Mouse (Mus musculus) testis, adult 2 months (tissue): ENCODE measurements around the gene Crb1.

Experiments used
- CTCF ChIP-seq: fragments of 200-500 bp; IDR thresholded peaks from 2 replicates; pipeline ENCODE4 v1.5.1; 2012; ENCODE audit warnings: low read depth, mild to moderate bottlenecking, inconsistent platforms, low read length, moderate library complexity; ENCODE audit not compliant: control insufficient read depth, insufficient read depth, insufficient replicate concordance
- POLR2A ChIP-seq: fragments of 200-500 bp; IDR thresholded peaks from 2 replicates; pipeline ENCODE4 v1.6.1; 2012; ENCODE audit warnings: low read depth, mild to moderate bottlenecking, inconsistent platforms, low read length, moderate library complexity; ENCODE audit not compliant: control insufficient read depth

DNA sequence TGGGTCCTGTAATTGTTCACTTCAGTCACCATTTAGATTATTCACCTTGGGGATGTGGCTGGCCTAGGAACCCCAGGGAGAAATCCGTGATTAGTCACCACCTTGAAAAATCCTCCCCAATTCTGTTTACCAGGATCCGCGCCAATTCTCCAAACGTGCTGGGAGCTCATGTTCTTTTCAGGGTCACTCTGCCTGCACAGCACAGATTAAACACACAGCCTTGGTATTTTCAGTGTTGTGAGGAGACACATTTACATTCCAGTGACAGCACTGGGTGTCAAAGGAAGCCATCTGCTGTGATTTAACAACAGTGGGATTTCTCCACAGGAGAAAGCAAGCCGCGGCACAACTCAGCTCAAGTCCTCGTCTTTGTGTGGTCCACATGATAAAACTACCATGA is 167.1 kb downstream of the Crb1 start:
- no peak for TF ChIP-seq CTCF
- TF ChIP-seq POLR2A, result no peak
